Mouse (Mus musculus) stomach, postnatal 0 days (tissue): ENCODE data around the gene Trrap. TPM values are rescaled to one million over a fixed set of nuclear protein-coding genes. Genes with fewer than 3 reads are reported as not detected.

Experiments used
- ATAC-seq: fragments of 200-750 bp; cut with Nextera tagmentation; 2 replicates; pipeline ENCODE4 v1.8.0; 2017; ENCODE audit not compliant: low FRiP score, low TSS enrichment
- DNase-seq: peaks from one replicate; pipeline ENCODE4 v3.0.0-alpha.2; 2016; ENCODE audit warnings: low spot score
- H3K27ac ChIP-seq: fragments of 300-500 bp; sonication (generic); replicated peaks from 2 replicates; pipeline ENCODE4 v1.5.1; 2014; ENCODE audit warnings: mild to moderate bottlenecking, control low read depth
- H3K27me3 ChIP-seq: fragments of 300-500 bp; sonication (generic); 2 replicates; pipeline ENCODE4 v1.6.1; 2014; ENCODE audit warnings: low read length; ENCODE audit not compliant: control insufficient read depth, insufficient read depth
- H3K36me3 ChIP-seq: fragments of 300-500 bp; sonication (generic); 2 replicates; pipeline ENCODE4 v1.6.1; 2014; ENCODE audit warnings: low read length, mixed read lengths; ENCODE audit not compliant: control insufficient read depth, insufficient read depth
- H3K4me1 ChIP-seq: fragments of 300-500 bp; sonication (generic); replicated peaks from 2 replicates; pipeline ENCODE4 v1.6.1; 2014; ENCODE audit warnings: antibody characterized with exemption; ENCODE audit not compliant: control insufficient read depth, insufficient read depth
- H3K4me2 ChIP-seq: fragments of 300-500 bp; sonication (generic); replicated peaks from 2 replicates; pipeline ENCODE4 v1.6.1; 2014; ENCODE audit warnings: low read depth, mild to moderate bottlenecking, control low read depth, moderate library complexity
- H3K4me3 ChIP-seq: fragments of 300-500 bp; sonication (generic); 2 replicates; pipeline ENCODE4 v1.5.1; 2014; ENCODE audit warnings: low read depth, low read length, control low read depth
- H3K9ac ChIP-seq: fragments of 300-500 bp; sonication (generic); 2 replicates; pipeline ENCODE4 v1.6.1; 2014; ENCODE audit warnings: mild to moderate bottlenecking, low read length, control low read depth, mixed read lengths
- H3K9me3 ChIP-seq: fragments of 300-500 bp; sonication (generic); 2 replicates; pipeline ENCODE4 v1.6.1; 2016; ENCODE audit warnings: low read length; ENCODE audit not compliant: control insufficient read depth
- CTCF ChIP-seq: IDR thresholded peaks from 2 replicates; pipeline ENCODE4 v1.5.1; 2016; ENCODE audit warnings: antibody characterized with exemption, low read depth, mild to moderate bottlenecking, moderate library complexity
- EP300 ChIP-seq: optimal IDR thresholded peaks from 2 replicates; pipeline ENCODE3; 2016; ENCODE audit warnings: antibody characterized with exemption
- WGBS: fragments of 180-500 bp; shearing (Covaris S2); extraction: QIAGEN DNeasy Blood & Tissue Kit; methylation state at CpG from one replicate; pipeline ENCODE4 v1.1.7; 2014; 5-methylcytosine and 5-hydroxymethylcytosine counted together
- microRNA-seq: library from miRNA; unstranded; fragments of <30 nt; microRNA quantifications from one replicate; pipeline ENCODE4, GENCODE M21; 2016
- polyA plus RNA-seq: library from polyadenylated mRNA; unstranded; fragments of >200 nt; fragmentation: Nextera tagmentation; extraction: Ambion mirVana; gene quantifications from 2 replicates; pipeline ENCODE4 v1.2.1, GENCODE M21; 2015

The Trrap gene
- polyA plus RNA-seq, 1 experiment from 2014 or later: 22.7 TPM

- DNase-seq (no peak), ATAC-seq (no peak)
- H3K27me3 ChIP-seq: no peaks in the 10 kb centered on the region
- H3K27ac ChIP-seq: no peak overlapping the region
- peaks cover 3% of the 10 kb centered on the region; the same call in 1 of the 2 replicates for H3K36me3 ChIP-seq
- 56% methylated on average over 12 of the region's 12 CpGs for WGBS
- TF ChIP-seq CTCF (no peak), EP300 (no peak)
- no peak overlapping the region for H3K9ac ChIP-seq
- H3K9me3 ChIP-seq: no peaks in the 10 kb centered on the region
- H3K4me2 ChIP-seq: no peak overlapping the region
- H3K4me3 ChIP-seq: no peak overlapping the region
- no peaks in the 10 kb centered on the region for H3K4me1 ChIP-seq
Measured at GRCm38 (mm10) chr5:144904356-144905134, 137.0 kb downstream of the Trrap start.

GRCm38 (mm10) chr5:144907591-144907990, 140.1 kb downstream of the Trrap start:
- TF ChIP-seq EP300: no peak
- peak; percentile 76 for TF ChIP-seq CTCF
- WGBS: 75% methylated on average over 2 of the region's 2 CpGs
- Histone ChIP-seq H3K27ac (no peak overlapping the region), H3K4me2 (no peak overlapping the region), H3K36me3 (no peaks in the 10 kb centered on the region), H3K9me3 (no peaks in the 10 kb centered on the region), H3K4me3 (no peak overlapping the region), H3K9ac (no peak overlapping the region), H3K4me1 (no peaks in the 10 kb centered on the region), H3K27me3 (no peaks in the 10 kb centered on the region)
- DNase-seq (no peak), ATAC-seq (0 out of 2 replicates have a peak, but pooled peaks have one; percentile 33)

Small RNA genes lying within 50 kb of the gene (microRNA-seq; reads per million reads assigned to microRNA genes)
- not detected for gene Mir7039

Other genes with a start within 250 kb of the Trrap start
- gene Nptx2, start 221.8 kb upstream of the Trrap start, polyA plus RNA-seq: 4.6 and 5.1 TPM in 2 replicates
- 2.9 and 3.2 TPM in 2 replicates for gene Tmem130, start 5.9 kb upstream of the Trrap start, polyA plus RNA-seq
- 11.2 and 11.6 TPM in 2 replicates for gene Smurf1, start 198.1 kb downstream of the Trrap start, polyA plus RNA-seq